ENCODE assay signal across 7 mouse cellular contexts in genomic region chr10:128525671-128526308, GRCm38 (mm10). TPM values are rescaled to one million over a fixed set of nuclear protein-coding genes. Genes with fewer than 3 reads are reported as not detected.
DNase-seq lines count a peak whose midpoint lies in the region; ATAC-seq lines count a peak whose summit lies in the region.

TSS of gene Esyt1 (minus strand) at chr10:128525871.

- peaks cover 3% of the 10 kb centered on the region; the same call in 1 of the 2 replicates for H3K36me3 ChIP-seq in embryonic facial prominence, embryonic 12.5 days
- H3K36me3 ChIP-seq in limb, embryonic 11.5 days (ENCODE audit: control insufficient read depth, insufficient read depth, low read length): no peaks in the 10 kb centered on the region
- H3K36me3 ChIP-seq in midbrain, embryonic 14.5 days (ENCODE audit: control insufficient read depth, insufficient read depth, low read length): no peaks in the 10 kb centered on the region

- H3K9me3 ChIP-seq in embryonic facial prominence, embryonic 12.5 days: no peaks in the 10 kb centered on the region
- no peaks in the 10 kb centered on the region for H3K9me3 ChIP-seq in limb, embryonic 11.5 days (ENCODE audit: control insufficient read depth, low read length)
- no peaks in the 10 kb centered on the region for H3K9me3 ChIP-seq in midbrain, embryonic 14.5 days (ENCODE audit: control insufficient read depth, low read length)

- peak within 1 kb of the TSS; percentile 99 for H3K4me2 ChIP-seq in embryonic facial prominence, embryonic 12.5 days (replicated peaks)
- H3K4me2 ChIP-seq in limb, embryonic 11.5 days (ENCODE audit: low read depth, severe bottlenecking): peak within 1 kb of the TSS; percentile 100
- peak within 1 kb of the TSS; percentile 100 for H3K4me2 ChIP-seq in midbrain, embryonic 14.5 days (ENCODE audit: low read length)

- peaks cover 16% of the 10 kb centered on the region; the same call in 1 of the 2 replicates for H3K4me1 ChIP-seq in embryonic facial prominence, embryonic 12.5 days
- peaks cover 6% of the 10 kb centered on the region; the same call in 1 of the 2 replicates for H3K4me1 ChIP-seq in limb, embryonic 11.5 days (ENCODE audit: control insufficient read depth, insufficient read depth, low read length)
- peaks cover 6% of the 10 kb centered on the region for H3K4me1 ChIP-seq in midbrain, embryonic 14.5 days (ENCODE audit: control insufficient read depth, insufficient read depth, low read length)

- DNase-seq in adrenal gland, postnatal 25 days: peak; percentile 93
- peak; percentile 100 for DNase-seq in heart, adult 11 months
- DNase-seq in kidney, adult 18-20 months: peak; percentile 90
- DNase-seq in limb, embryonic 11.5 days (ENCODE audit: low spot score): peak; percentile 90
- DNase-seq in midbrain, embryonic 14.5 days: peak; percentile 93
- DNase-seq in spleen, adult 18-20 months: peak; percentile 87 to 91

- H3K9ac ChIP-seq in embryonic facial prominence, embryonic 12.5 days: peak within 1 kb of the TSS; percentile 70
- peak within 1 kb of the TSS; percentile 56 for H3K9ac ChIP-seq in limb, embryonic 11.5 days (ENCODE audit: low read length)
- peak within 1 kb of the TSS; percentile 71 for H3K9ac ChIP-seq in midbrain, embryonic 14.5 days (replicated peaks; ENCODE audit: low read length)

- peaks cover 24% of the 10 kb centered on the region for H3K27me3 ChIP-seq in embryonic facial prominence, embryonic 12.5 days
- peaks cover 29% of the 10 kb centered on the region for H3K27me3 ChIP-seq in limb, embryonic 11.5 days (ENCODE audit: control insufficient read depth, insufficient read depth, low read length)
- H3K27me3 ChIP-seq in midbrain, embryonic 14.5 days (ENCODE audit: control insufficient read depth, insufficient read depth, low read length): peaks cover 10% of the 10 kb centered on the region; the same call in 1 of the 2 replicates

- H3K4me3 ChIP-seq in embryonic facial prominence, embryonic 12.5 days: peak within 1 kb of the TSS; percentile 77
- H3K4me3 ChIP-seq in limb, embryonic 11.5 days (ENCODE audit: low read depth, low read length): peak within 1 kb of the TSS; percentile 67
- H3K4me3 ChIP-seq in midbrain, embryonic 14.5 days (replicated peaks; ENCODE audit: low read depth, low read length): peak within 1 kb of the TSS; percentile 58

- peak within 1 kb of the TSS; percentile 80 for H3K27ac ChIP-seq in embryonic facial prominence, embryonic 12.5 days
- no peak within 1 kb of the TSS for H3K27ac ChIP-seq in limb, embryonic 11.5 days (replicated peaks; ENCODE audit: low read depth, low read length)
- peak within 1 kb of the TSS; percentile 45; the same call in 1 of the 2 replicates for H3K27ac ChIP-seq in midbrain, embryonic 14.5 days (replicated peaks; ENCODE audit: low read depth, low read length)

- WGBS in embryonic facial prominence, embryonic 12.5 days: 1% methylated on average over 37 of the region's 37 CpGs
- WGBS in limb, embryonic 11.5 days: under 1% methylated on average over 37 of the region's 37 CpGs
- WGBS in midbrain, embryonic 14.5 days: under 1% methylated on average over 37 of the region's 37 CpGs

- peak; percentile 97 for ATAC-seq in embryonic facial prominence, embryonic 12.5 days (ENCODE audit: insufficient number of reproducible peaks, insufficient read depth, low FRiP score, low TSS enrichment)
- ATAC-seq in limb, embryonic 11.5 days (ENCODE audit: insufficient number of reproducible peaks, low FRiP score, low TSS enrichment, low read depth): peak; percentile 95
- ATAC-seq in midbrain, embryonic 14.5 days (ENCODE audit: low FRiP score, low TSS enrichment): peak; percentile 92

RNA-seq across cellular contexts. Expression of gene Esyt1, which starts in this region (rescaled TPM):
- 18.1 and 22.9 TPM in 2 replicates for total RNA-seq in adrenal gland, postnatal 25 days (2021)
- polyA plus RNA-seq in embryonic facial prominence, embryonic 12.5 days (2016; fragmentation: Nextera tagmentation; extraction: Ambion mirVana): 29.2 and 30.7 TPM in 2 replicates
- polyA plus RNA-seq in limb, embryonic 11.5 days (2014; fragmentation: Nextera tagmentation; extraction: Ambion mirVana): 7.6 and 8.9 TPM in 2 replicates
- 6.0 and 10.9 TPM in 2 replicates for polyA plus RNA-seq in midbrain, embryonic 14.5 days (2014; fragmentation: Nextera tagmentation; extraction: Ambion mirVana)
